Mouse (Mus musculus) layer of hippocampus, adult 9-11 months (tissue): ENCODE measurements at regions not wholly inside any gene's neighbourhood (a gene's known extent, or its start where the extent isn't known, plus 50 kb on each side); places are given as distances from the start of the nearest gene placed in this dataset.
A peak's percentile ranks its signal among the peaks of the same experiment; 100 is the strongest.

Source experiments
- DNase-seq: peaks from one replicate; pipeline ENCODE4 v3.0.0; 2022

DNA sequence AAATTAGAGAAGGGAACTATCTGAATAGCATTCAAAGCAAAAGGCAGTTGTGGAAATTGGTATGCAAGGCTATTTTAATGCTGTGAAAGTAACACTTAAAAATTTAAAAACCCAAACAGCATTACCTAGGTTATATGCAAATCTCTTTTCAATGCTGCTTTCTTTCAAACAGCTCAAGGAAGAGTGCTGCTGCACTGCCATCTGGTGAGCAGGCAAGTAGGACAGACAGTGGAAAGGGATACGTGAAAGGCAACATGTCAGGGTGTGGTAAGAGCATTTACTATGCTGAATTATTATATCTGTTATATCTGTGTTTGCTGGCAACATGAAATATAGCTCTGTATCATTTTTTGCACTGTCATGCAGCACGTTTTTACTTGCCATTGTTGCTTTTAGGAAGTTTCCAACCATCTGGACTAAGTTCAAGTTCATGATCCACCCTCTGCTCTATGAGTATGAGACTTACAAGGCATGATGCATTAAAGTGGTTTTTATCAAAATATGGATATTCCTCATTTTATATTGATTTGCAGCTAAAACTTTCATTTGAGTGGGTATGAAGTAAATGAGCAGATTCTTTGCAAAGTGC lies 1223.0 kb downstream of the Dnajb9 start:
- DNase-seq = peak; percentile 32

GRCm38 (mm10) chr12:42986505-42986904 lies 1223.6 kb downstream of the Dnajb9 start:
- DNase-seq = no peak

- no peak for DNase-seq
Observed at GRCm38 (mm10) chr12:42986096-42986495, 1224.0 kb downstream of the Dnajb9 start.

DNA sequence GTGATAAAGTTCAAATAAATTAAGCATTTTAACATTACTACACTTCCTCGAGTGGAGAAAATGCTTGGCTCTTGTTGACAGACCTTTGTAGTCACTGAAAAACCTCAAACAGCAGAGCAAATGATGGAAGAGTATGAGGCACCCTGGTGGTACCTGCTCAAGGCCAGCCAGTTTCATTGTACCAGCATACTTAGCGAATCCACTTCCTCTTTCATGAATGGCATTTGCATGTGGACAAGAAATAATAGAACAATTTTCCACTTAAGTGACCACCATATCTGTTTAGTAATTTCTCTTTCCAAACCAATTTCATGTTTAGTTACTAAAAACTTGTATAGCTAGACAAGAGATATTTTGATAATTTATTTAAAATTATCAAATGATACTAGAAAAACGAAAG lies 1231.3 kb downstream of the Dnajb9 start:
- no peak for DNase-seq

DNA sequence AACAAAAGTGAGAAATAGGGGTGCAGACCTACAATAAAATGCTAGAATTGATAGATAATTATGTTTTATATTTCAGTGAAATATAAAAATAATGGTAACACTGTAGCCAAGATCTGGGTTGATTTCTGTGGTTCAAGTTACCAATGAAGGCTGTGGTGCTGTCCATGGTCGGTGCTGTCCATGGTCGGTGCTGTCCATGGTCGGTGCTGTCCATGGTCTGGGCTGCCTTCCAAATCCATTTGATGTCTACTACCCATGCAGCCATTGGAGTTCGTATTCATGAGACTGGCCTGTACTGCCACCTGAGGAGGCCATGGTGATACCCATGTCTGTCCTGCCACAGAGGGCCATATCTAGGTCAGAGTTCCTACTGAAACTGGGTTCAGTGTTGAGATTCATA lies 1237.4 kb downstream of the Dnajb9 start:
- DNase-seq = no peak

- peak; percentile 7 for DNase-seq
Observed at GRCm38 (mm10) chr12:42961535-42961934, 1248.6 kb downstream of the Dnajb9 start.

DNA sequence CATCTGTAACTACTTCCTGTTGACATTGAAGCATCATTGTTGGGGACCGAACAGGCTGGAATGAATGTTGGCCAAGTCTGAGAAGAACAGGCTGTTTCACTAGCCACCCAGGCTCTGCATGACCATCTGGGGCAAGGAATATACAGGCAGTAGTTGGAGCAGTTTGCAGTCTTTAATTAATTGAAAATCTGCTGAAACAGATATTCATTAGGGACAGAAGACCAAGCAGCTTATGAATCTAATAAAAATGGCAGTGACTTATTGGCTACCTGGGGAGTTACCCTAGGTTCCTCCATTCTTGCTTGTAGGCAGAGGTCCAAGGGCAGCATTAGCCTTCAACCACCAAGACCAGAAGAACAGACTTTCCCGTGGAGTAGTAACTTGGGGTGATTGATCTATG lies 1262.2 kb downstream of the Dnajb9 start:
- DNase-seq = no peak

DNA sequence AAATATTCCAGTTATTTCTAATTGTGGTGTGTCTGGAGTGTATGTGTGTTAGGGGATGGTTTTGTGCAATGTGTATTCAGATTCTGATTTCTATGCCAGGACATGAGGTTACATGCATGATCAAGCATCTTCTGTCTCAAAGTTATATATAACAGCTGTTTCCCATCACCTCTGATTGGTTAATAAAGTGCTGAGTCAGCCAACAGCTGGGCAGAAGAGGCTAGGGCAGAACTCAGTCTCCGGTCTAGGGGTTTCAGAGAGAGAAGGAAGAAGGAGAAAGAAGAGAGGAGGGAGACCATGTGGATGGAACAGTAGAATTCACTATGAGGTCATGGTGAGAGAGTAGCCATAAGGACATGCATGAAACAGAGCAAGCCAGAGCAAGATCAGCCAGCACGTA lies 1295.8 kb downstream of the Dnajb9 start:
- DNase-seq = no peak
